Mouse (Mus musculus) heart, embryonic 11.5 days (tissue): ENCODE results near the gene Hoxa2. TPM values are rescaled to one million over a fixed set of nuclear protein-coding genes. Genes with fewer than 3 reads are reported as not detected.

ENCODE experiments used
- ATAC-seq: fragments of 200-750 bp; cut with Nextera tagmentation; replicated peaks from 2 replicates; pipeline ENCODE4 v1.8.0; 2017; ENCODE audit warnings: moderate library complexity; ENCODE audit not compliant: insufficient number of reproducible peaks, low FRiP score, low TSS enrichment
- H3K27ac ChIP-seq: fragments of 300-500 bp; sonication (generic); 2 replicates; pipeline ENCODE4 v1.5.1; 2014; ENCODE audit warnings: mild to moderate bottlenecking, low read depth, low read length
- H3K27me3 ChIP-seq: fragments of 300-500 bp; sonication (generic); 2 replicates; pipeline ENCODE4 v1.6.1; 2014; ENCODE audit warnings: mild to moderate bottlenecking, low read length, mixed read lengths; ENCODE audit not compliant: control insufficient read depth, insufficient read depth
- H3K36me3 ChIP-seq: fragments of 300-500 bp; sonication (generic); 2 replicates; pipeline ENCODE4 v1.6.1; 2014; ENCODE audit warnings: mild to moderate bottlenecking, low read length, moderate library complexity, mixed read lengths; ENCODE audit not compliant: control insufficient read depth, insufficient read depth
- H3K4me1 ChIP-seq: fragments of 300-500 bp; sonication (generic); 2 replicates; pipeline ENCODE4 v1.6.1; 2014; ENCODE audit warnings: low read length; ENCODE audit not compliant: control insufficient read depth, insufficient read depth
- H3K4me2 ChIP-seq: fragments of 300-500 bp; sonication (generic); 2 replicates; pipeline ENCODE4 v1.6.1; 2014; ENCODE audit warnings: mild to moderate bottlenecking, moderate library complexity
- H3K4me3 ChIP-seq: fragments of 300-500 bp; sonication (generic); 2 replicates; pipeline ENCODE4 v1.5.1; 2014; ENCODE audit warnings: low read depth, low read length
- H3K9ac ChIP-seq: fragments of 300-500 bp; sonication (generic); 2 replicates; pipeline ENCODE4 v1.6.1; 2014; ENCODE audit warnings: mild to moderate bottlenecking, low read depth, low read length, moderate library complexity
- H3K9me3 ChIP-seq: fragments of 300-500 bp; sonication (generic); replicated peaks from 2 replicates; pipeline ENCODE4 v1.6.1; 2016; ENCODE audit warnings: low read length; ENCODE audit not compliant: control insufficient read depth
- WGBS: fragments of 180-500 bp; shearing (Covaris S2); extraction: QIAGEN DNeasy Blood & Tissue Kit; methylation state at CpG from one replicate; pipeline ENCODE4 v1.1.7; 2014; ENCODE audit not compliant: insufficient replicate concordance; 5-methylcytosine and 5-hydroxymethylcytosine counted together
- polyA plus RNA-seq: library from polyadenylated mRNA; unstranded; fragments of >200 nt; fragmentation: Nextera tagmentation; extraction: Ambion mirVana; gene quantifications from 2 replicates; pipeline ENCODE4 v1.2.1, GENCODE M21; 2014

The Hoxa2 gene
- polyA plus RNA-seq, 1 experiment from 2014 or later = 3.6 TPM

- WGBS = 3% methylated on average over 10 of the region's 10 CpGs
- Histone ChIP-seq H3K4me3 (no peak overlapping the region), H3K36me3 (no peaks in the 10 kb centered on the region), H3K9ac (no peak overlapping the region), H3K4me2 (no peak overlapping the region), H3K27me3 (peaks cover 97% of the 10 kb centered on the region), H3K4me1 (peaks cover 11% of the 10 kb centered on the region; the same call in 1 of the 2 replicates), H3K9me3 (no peaks in the 10 kb centered on the region), H3K27ac (no peak overlapping the region)
- no peak for ATAC-seq
These were observed 30.1 kb upstream of the Hoxa2 start for GRCm38 (mm10) chr6:52194690-52195089.

GRCm38 (mm10) chr6:52191860-52192550 is 27.4 kb upstream of the Hoxa2 start:
- Histone ChIP-seq H3K4me1 (peaks cover 11% of the 10 kb centered on the region; the same call in 1 of the 2 replicates), H3K27ac (peak overlapping the region; percentile 12; the same call in 1 of the 2 replicates), H3K27me3 (peaks cover 97% of the 10 kb centered on the region), H3K9ac (peak overlapping the region; percentile 58; the same call in 1 of the 2 replicates), H3K9me3 (no peaks in the 10 kb centered on the region), H3K36me3 (no peaks in the 10 kb centered on the region), H3K4me3 (peak overlapping the region; percentile 53), H3K4me2 (peak overlapping the region; percentile 78)
- ATAC-seq = peak; percentile 59; the same call in 1 of the 2 replicates
- WGBS = 2% methylated on average over 27 of the region's 55 CpGs

GRCm38 (mm10) chr6:52190906-52191810 is 26.5 kb upstream of the Hoxa2 start, which contains the start of gene Hoxa4:
TSS of gene Hoxa4 (minus strand) at chr6:52191753.
- peak within 1 kb of the TSS; percentile 53 for H3K4me3 ChIP-seq
- H3K27ac ChIP-seq = peak within 1 kb of the TSS; percentile 17; the same call in 1 of the 2 replicates
- H3K27me3 ChIP-seq = peaks cover 97% of the 10 kb centered on the region
- H3K36me3 ChIP-seq = no peaks in the 10 kb centered on the region
- peaks cover 11% of the 10 kb centered on the region; the same call in 1 of the 2 replicates for H3K4me1 ChIP-seq
- no peaks in the 10 kb centered on the region for H3K9me3 ChIP-seq
- WGBS = under 1% methylated on average over 59 of the region's 102 CpGs
- H3K4me2 ChIP-seq = peak within 1 kb of the TSS; percentile 78
- peak within 1 kb of the TSS; percentile 61; the same call in 1 of the 2 replicates for H3K9ac ChIP-seq
- no peak for ATAC-seq

GRCm38 (mm10) chr6:52190410-52190809 is 25.8 kb upstream of the Hoxa2 start:
- Histone ChIP-seq H3K36me3 (no peaks in the 10 kb centered on the region), H3K27me3 (peaks cover 97% of the 10 kb centered on the region), H3K9ac (0 out of 2 replicates have a peak overlapping the region, but pooled peaks have one; percentile 22), H3K4me1 (peaks cover 11% of the 10 kb centered on the region; the same call in 1 of the 2 replicates), H3K4me2 (peak overlapping the region; percentile 78), H3K27ac (no peak overlapping the region), H3K4me3 (peak overlapping the region; percentile 53; the same call in 1 of the 2 replicates), H3K9me3 (no peaks in the 10 kb centered on the region)
- no peak for ATAC-seq
- WGBS = 1% methylated on average over 23 of the region's 23 CpGs

- no peak overlapping the region for H3K9ac ChIP-seq
- no peaks in the 10 kb centered on the region for H3K9me3 ChIP-seq
- H3K4me3 ChIP-seq = peak overlapping the region; percentile 18; the same call in 1 of the 2 replicates
- H3K4me1 ChIP-seq = peaks cover 11% of the 10 kb centered on the region; the same call in 1 of the 2 replicates
- no peak for ATAC-seq
- H3K27me3 ChIP-seq = peaks cover 98% of the 10 kb centered on the region
- no peak overlapping the region for H3K4me2 ChIP-seq
- H3K27ac ChIP-seq = no peak overlapping the region
- H3K36me3 ChIP-seq = no peaks in the 10 kb centered on the region
- WGBS = 6% methylated on average over 8 of the region's 8 CpGs
These were observed 25.3 kb upstream of the Hoxa2 start for GRCm38 (mm10) chr6:52189909-52190308.

GRCm38 (mm10) chr6:52189172-52189591 is 24.6 kb upstream of the Hoxa2 start:
- H3K4me3 ChIP-seq = no peak overlapping the region
- H3K27ac ChIP-seq = no peak overlapping the region
- 16% methylated on average over 5 of the region's 5 CpGs for WGBS
- no peak overlapping the region for H3K4me2 ChIP-seq
- H3K36me3 ChIP-seq = no peaks in the 10 kb centered on the region
- H3K9ac ChIP-seq = no peak overlapping the region
- ATAC-seq = no peak
- H3K9me3 ChIP-seq = no peaks in the 10 kb centered on the region
- H3K27me3 ChIP-seq = peaks cover 98% of the 10 kb centered on the region
- H3K4me1 ChIP-seq = peaks cover 11% of the 10 kb centered on the region; the same call in 1 of the 2 replicates

- ATAC-seq = no peak
- H3K27me3 ChIP-seq = peaks cover 100% of the 10 kb centered on the region
- H3K36me3 ChIP-seq = no peaks in the 10 kb centered on the region
- H3K4me1 ChIP-seq = peaks cover 4% of the 10 kb centered on the region; the same call in 1 of the 2 replicates
- H3K4me2 ChIP-seq = no peak overlapping the region
- no peak overlapping the region for H3K4me3 ChIP-seq
- WGBS = 30% methylated on average over 1 of the region's 1 CpGs
- H3K9me3 ChIP-seq = no peaks in the 10 kb centered on the region
- H3K27ac ChIP-seq = no peak overlapping the region
- H3K9ac ChIP-seq = no peak overlapping the region
These were observed 21.9 kb upstream of the Hoxa2 start for GRCm38 (mm10) chr6:52186500-52186899.

GRCm38 (mm10) chr6:52185834-52186233 is 21.2 kb upstream of the Hoxa2 start:
- ATAC-seq = no peak
- no peak overlapping the region for H3K9ac ChIP-seq
- no peaks in the 10 kb centered on the region for H3K9me3 ChIP-seq
- H3K4me3 ChIP-seq = no peak overlapping the region
- H3K4me2 ChIP-seq = no peak overlapping the region
- H3K27me3 ChIP-seq = peaks cover 100% of the 10 kb centered on the region
- WGBS = 14% methylated on average over 3 of the region's 3 CpGs
- H3K4me1 ChIP-seq = no peaks in the 10 kb centered on the region
- no peaks in the 10 kb centered on the region for H3K36me3 ChIP-seq
- no peak overlapping the region for H3K27ac ChIP-seq
